Mouse (Mus musculus) lung, postnatal 0 days (tissue): ENCODE measurements around the gene Mphosph9.

Source experiments
- CTCF ChIP-seq: IDR thresholded peaks from 2 replicates; pipeline ENCODE4 v1.5.1; 2016; ENCODE audit warnings: antibody characterized with exemption, mild to moderate bottlenecking
- EP300 ChIP-seq: IDR thresholded peaks from 2 replicates; pipeline ENCODE4 v1.6.1; 2016; ENCODE audit warnings: antibody characterized with exemption, mild to moderate bottlenecking, control low read depth

- TF ChIP-seq CTCF (no peak), EP300 (no peak)
Measured at GRCm38 (mm10) chr5:124225891-124226290, 101.9 kb downstream of the Mphosph9 start.
